Mouse (Mus musculus): ENCODE data around the gene Vwc2l. TPM values are rescaled to one million over a fixed set of nuclear protein-coding genes. Genes with fewer than 3 reads are reported as not detected.

Gene Vwc2l
- polyA plus RNA-seq, 1 experiment from 2014 or later = not detected

- 51% methylated on average over 3 of the region's 3 CpGs for WGBS
- no peak overlapping the region for H3K4me2 ChIP-seq (ENCODE audit: low read depth, low read length)
Observed at GRCm38 (mm10) chr1:70803401-70803800, 77.9 kb downstream of the Vwc2l start.

DNA sequence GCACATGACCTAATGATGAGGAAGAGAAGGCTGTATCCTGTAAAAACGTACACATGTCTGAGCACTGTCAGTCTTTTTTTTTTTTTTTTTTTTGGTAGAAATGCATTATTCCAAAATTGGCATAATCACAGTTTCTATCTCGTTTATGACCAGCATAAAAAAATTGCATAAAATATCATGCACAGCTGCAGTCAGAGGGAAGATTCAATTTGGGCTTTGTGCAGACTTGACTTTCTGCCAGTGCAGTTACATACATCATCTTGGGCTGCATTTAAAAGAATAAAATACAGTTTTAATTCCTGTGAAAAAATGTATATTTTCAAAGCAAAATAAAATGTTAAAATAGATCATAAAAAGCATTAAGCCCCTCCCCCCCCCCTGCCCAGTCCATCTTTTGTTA is 97.6 kb downstream of the Vwc2l start:
- Histone ChIP-seq H3K9me3 (replicated peaks; ENCODE audit: control insufficient read depth, low read length) (no peaks in the 10 kb centered on the region), H3K36me3 (ENCODE audit: control insufficient read depth, insufficient read depth) (no peaks in the 10 kb centered on the region), H3K27me3 (ENCODE audit: control insufficient read depth, insufficient read depth, low read length) (no peaks in the 10 kb centered on the region), H3K4me3 (ENCODE audit: low read length) (no peak overlapping the region), H3K27ac (ENCODE audit: low read length) (no peak overlapping the region), H3K9ac (ENCODE audit: low read length) (no peak overlapping the region), H3K4me2 (ENCODE audit: low read depth, low read length) (no peak overlapping the region), H3K4me1 (ENCODE audit: control insufficient read depth, insufficient read depth, low read length) (no peaks in the 10 kb centered on the region)
- no peak for ATAC-seq (replicated peaks; ENCODE audit: extremely low read depth, insufficient read depth, low FRiP score)
- 49% methylated on average over 2 of the region's 2 CpGs for WGBS

More at GRCm38 (mm10) chr1:70803401-70803800, 77.9 kb downstream of the Vwc2l start:
- no peak overlapping the region for H3K9ac ChIP-seq (ENCODE audit: low read length)
- no peak overlapping the region for H3K27ac ChIP-seq (ENCODE audit: low read length)
- ATAC-seq (replicated peaks; ENCODE audit: extremely low read depth, insufficient read depth, low FRiP score) = no peak
- peaks cover 7% of the 10 kb centered on the region for H3K4me1 ChIP-seq (ENCODE audit: control insufficient read depth, insufficient read depth, low read length)
- no peaks in the 10 kb centered on the region for H3K27me3 ChIP-seq (ENCODE audit: control insufficient read depth, insufficient read depth, low read length)
- no peak overlapping the region for H3K4me3 ChIP-seq (ENCODE audit: low read length)
- H3K9me3 ChIP-seq (replicated peaks; ENCODE audit: control insufficient read depth, low read length) = no peaks in the 10 kb centered on the region
- no peaks in the 10 kb centered on the region for H3K36me3 ChIP-seq (ENCODE audit: control insufficient read depth, insufficient read depth)

- H3K27me3 ChIP-seq (ENCODE audit: control insufficient read depth, insufficient read depth, low read length) = no peaks in the 10 kb centered on the region
- H3K9me3 ChIP-seq (replicated peaks; ENCODE audit: control insufficient read depth, low read length) = no peaks in the 10 kb centered on the region
- H3K4me3 ChIP-seq (ENCODE audit: low read length) = no peak overlapping the region
- no peak overlapping the region for H3K9ac ChIP-seq (ENCODE audit: low read length)
- H3K4me2 ChIP-seq (ENCODE audit: low read depth, low read length) = no peak overlapping the region
- H3K4me1 ChIP-seq (ENCODE audit: control insufficient read depth, insufficient read depth, low read length) = no peaks in the 10 kb centered on the region
- WGBS = 62% methylated on average over 3 of the region's 3 CpGs
- H3K27ac ChIP-seq (ENCODE audit: low read length) = no peak overlapping the region
- ATAC-seq (replicated peaks; ENCODE audit: extremely low read depth, insufficient read depth, low FRiP score) = no peak
- H3K36me3 ChIP-seq (ENCODE audit: control insufficient read depth, insufficient read depth) = no peaks in the 10 kb centered on the region
Observed at GRCm38 (mm10) chr1:70833262-70833661, 107.7 kb downstream of the Vwc2l start.

- H3K36me3 ChIP-seq (ENCODE audit: control insufficient read depth, insufficient read depth) = no peaks in the 10 kb centered on the region
- no peak for ATAC-seq (replicated peaks; ENCODE audit: extremely low read depth, insufficient read depth, low FRiP score)
- H3K4me1 ChIP-seq (ENCODE audit: control insufficient read depth, insufficient read depth, low read length) = no peaks in the 10 kb centered on the region
- no peaks in the 10 kb centered on the region for H3K27me3 ChIP-seq (ENCODE audit: control insufficient read depth, insufficient read depth, low read length)
- 64% methylated on average over 7 of the region's 7 CpGs for WGBS
- H3K27ac ChIP-seq (ENCODE audit: low read length) = no peak overlapping the region
- no peak overlapping the region for H3K4me2 ChIP-seq (ENCODE audit: low read depth, low read length)
- H3K9ac ChIP-seq (ENCODE audit: low read length) = no peak overlapping the region
- H3K4me3 ChIP-seq (ENCODE audit: low read length) = no peak overlapping the region
- no peaks in the 10 kb centered on the region for H3K9me3 ChIP-seq (replicated peaks; ENCODE audit: control insufficient read depth, low read length)
Observed at GRCm38 (mm10) chr1:70842222-70842621, 116.7 kb downstream of the Vwc2l start.

DNA sequence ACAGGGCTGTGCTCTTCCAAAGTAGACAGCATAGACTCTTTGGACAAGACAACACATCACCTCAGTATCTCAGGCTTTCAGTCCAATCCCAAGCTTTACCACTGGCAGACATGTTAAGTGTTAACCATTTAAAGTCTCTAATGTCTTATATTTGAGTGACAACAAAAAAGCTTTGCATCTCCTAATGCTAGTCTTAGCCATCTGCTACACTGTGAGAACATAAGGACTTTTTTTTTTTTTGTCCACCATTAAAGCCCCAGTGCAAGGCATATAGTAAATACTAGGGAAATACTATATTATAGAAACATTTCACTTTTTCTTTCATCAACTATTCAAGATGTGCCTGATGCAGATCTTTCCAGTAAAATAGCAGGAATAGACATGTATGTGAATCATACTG is 119.8 kb downstream of the Vwc2l start:
- no peak for ATAC-seq (replicated peaks; ENCODE audit: extremely low read depth, insufficient read depth, low FRiP score)
- Histone ChIP-seq H3K27me3 (ENCODE audit: control insufficient read depth, insufficient read depth, low read length) (no peaks in the 10 kb centered on the region), H3K4me1 (ENCODE audit: control insufficient read depth, insufficient read depth, low read length) (no peaks in the 10 kb centered on the region), H3K36me3 (ENCODE audit: control insufficient read depth, insufficient read depth) (no peaks in the 10 kb centered on the region), H3K4me2 (ENCODE audit: low read depth, low read length) (no peak overlapping the region), H3K9me3 (replicated peaks; ENCODE audit: control insufficient read depth, low read length) (no peaks in the 10 kb centered on the region), H3K4me3 (ENCODE audit: low read length) (no peak overlapping the region), H3K9ac (ENCODE audit: low read length) (no peak overlapping the region), H3K27ac (ENCODE audit: low read length) (no peak overlapping the region)

DNA sequence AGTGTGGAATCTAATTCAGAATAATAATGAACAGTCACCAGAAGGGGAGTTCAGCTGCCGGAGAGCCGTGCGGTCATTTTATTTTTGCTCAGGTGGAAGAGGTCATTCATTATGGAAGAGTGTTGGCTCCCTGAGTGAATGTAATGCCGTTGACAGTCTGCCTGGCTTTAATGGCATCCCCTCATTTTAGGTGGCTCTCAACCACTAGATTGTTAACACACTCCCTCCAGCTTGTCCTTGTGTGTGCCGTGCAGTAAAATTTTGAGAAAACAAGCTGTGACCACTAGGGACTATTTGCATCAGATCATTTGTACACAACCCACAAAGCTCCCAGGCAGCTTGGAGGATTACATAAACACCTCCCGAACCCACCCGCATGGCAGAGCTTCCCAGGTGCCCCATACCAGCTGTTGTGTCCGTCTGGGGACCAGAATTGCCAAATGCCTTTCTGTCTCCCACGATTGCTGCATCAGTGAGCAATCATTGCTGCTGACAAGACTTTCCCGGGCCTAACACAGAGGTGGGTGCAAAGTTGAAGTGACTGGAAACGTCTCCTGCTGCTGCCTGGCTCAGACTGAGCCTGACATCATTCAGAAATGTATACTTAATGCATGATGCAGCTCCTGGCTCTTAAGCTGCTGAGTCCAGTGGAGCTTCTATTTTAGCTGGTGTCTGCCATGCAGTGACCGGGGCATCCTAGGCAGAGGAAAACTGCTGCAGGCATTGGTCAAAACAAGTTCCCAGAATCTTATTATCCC is 126.3 kb downstream of the Vwc2l start:
- H3K27me3 ChIP-seq (ENCODE audit: control insufficient read depth, insufficient read depth, low read length) = no peaks in the 10 kb centered on the region
- no peak overlapping the region for H3K9ac ChIP-seq (ENCODE audit: low read length)
- no peak overlapping the region for H3K4me3 ChIP-seq (ENCODE audit: low read length)
- no peak overlapping the region for H3K27ac ChIP-seq (ENCODE audit: low read length)
- WGBS = 67% methylated on average over 12 of the region's 12 CpGs
- peaks cover 8% of the 10 kb centered on the region; the same call in 1 of the 2 replicates for H3K4me1 ChIP-seq (ENCODE audit: control insufficient read depth, insufficient read depth, low read length)
- no peaks in the 10 kb centered on the region for H3K9me3 ChIP-seq (replicated peaks; ENCODE audit: control insufficient read depth, low read length)
- no peaks in the 10 kb centered on the region for H3K36me3 ChIP-seq (ENCODE audit: control insufficient read depth, insufficient read depth)
- no peak for ATAC-seq (replicated peaks; ENCODE audit: extremely low read depth, insufficient read depth, low FRiP score)
- no peak overlapping the region for H3K4me2 ChIP-seq (ENCODE audit: low read depth, low read length)

DNA sequence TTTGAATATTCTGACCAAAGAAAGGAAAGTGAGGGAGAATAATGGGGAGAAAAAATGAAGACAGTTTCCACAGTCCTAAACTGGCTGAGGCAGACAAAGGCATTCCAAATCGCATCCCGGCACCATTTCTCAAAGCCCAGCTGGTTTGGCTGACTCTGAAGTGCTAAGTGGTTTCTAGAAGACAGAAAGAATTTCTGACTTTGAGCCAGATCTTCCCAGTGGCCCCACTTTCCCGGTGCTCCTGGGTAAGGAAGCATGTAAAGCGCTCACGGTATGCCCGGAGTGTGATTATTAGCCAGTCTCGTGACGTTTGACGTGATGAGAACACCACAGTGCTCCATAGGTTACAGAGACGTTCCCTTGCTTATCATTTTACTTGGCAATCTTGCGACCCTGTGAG is 127.9 kb downstream of the Vwc2l start:
- Histone ChIP-seq H3K4me3 (ENCODE audit: low read length) (no peak overlapping the region), H3K9me3 (replicated peaks; ENCODE audit: control insufficient read depth, low read length) (no peaks in the 10 kb centered on the region), H3K9ac (ENCODE audit: low read length) (no peak overlapping the region), H3K36me3 (ENCODE audit: control insufficient read depth, insufficient read depth) (no peaks in the 10 kb centered on the region), H3K4me1 (ENCODE audit: control insufficient read depth, insufficient read depth, low read length) (peaks cover 8% of the 10 kb centered on the region; the same call in 1 of the 2 replicates), H3K4me2 (ENCODE audit: low read depth, low read length) (peak overlapping the region; percentile 33; the same call in 1 of the 2 replicates), H3K27me3 (ENCODE audit: control insufficient read depth, insufficient read depth, low read length) (no peaks in the 10 kb centered on the region), H3K27ac (ENCODE audit: low read length) (peak overlapping the region; percentile 85)
- ATAC-seq (replicated peaks; ENCODE audit: extremely low read depth, insufficient read depth, low FRiP score) = peak; percentile 83
- WGBS = 38% methylated on average over 11 of the region's 11 CpGs

GRCm38 (mm10) chr1:70855912-70856311 is 130.4 kb downstream of the Vwc2l start:
- H3K27me3 ChIP-seq (ENCODE audit: control insufficient read depth, insufficient read depth, low read length) = no peaks in the 10 kb centered on the region
- H3K9me3 ChIP-seq (replicated peaks; ENCODE audit: control insufficient read depth, low read length) = no peaks in the 10 kb centered on the region
- ATAC-seq (replicated peaks; ENCODE audit: extremely low read depth, insufficient read depth, low FRiP score) = no peak
- H3K9ac ChIP-seq (ENCODE audit: low read length) = no peak overlapping the region
- 64% methylated on average over 5 of the region's 5 CpGs for WGBS
- H3K27ac ChIP-seq (ENCODE audit: low read length) = no peak overlapping the region
- peaks cover 8% of the 10 kb centered on the region; the same call in 1 of the 2 replicates for H3K4me1 ChIP-seq (ENCODE audit: control insufficient read depth, insufficient read depth, low read length)
- H3K36me3 ChIP-seq (ENCODE audit: control insufficient read depth, insufficient read depth) = no peaks in the 10 kb centered on the region
- H3K4me3 ChIP-seq (ENCODE audit: low read length) = no peak overlapping the region
- H3K4me2 ChIP-seq (ENCODE audit: low read depth, low read length) = no peak overlapping the region

DNA sequence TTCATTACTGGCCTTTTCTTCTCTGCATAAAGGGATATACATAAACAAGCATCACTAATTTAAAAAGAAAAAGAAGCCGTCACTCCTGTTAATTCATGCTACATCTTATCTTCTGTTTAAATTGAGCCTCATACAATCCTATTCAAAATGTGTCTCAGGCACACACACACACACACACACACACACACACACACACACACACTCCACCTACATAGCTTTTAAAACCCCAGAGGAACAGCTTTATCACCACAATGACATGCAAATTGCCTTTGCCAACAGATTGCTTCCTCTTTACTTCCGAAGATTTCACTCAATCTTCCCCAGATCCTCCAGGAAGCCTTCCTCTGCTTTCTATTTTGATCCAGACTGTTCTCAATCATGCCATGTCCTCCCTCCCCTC is 136.2 kb downstream of the Vwc2l start:
- WGBS = 44% methylated on average over 2 of the region's 2 CpGs
- no peak overlapping the region for H3K4me2 ChIP-seq (ENCODE audit: low read depth, low read length)
- H3K27ac ChIP-seq (ENCODE audit: low read length) = no peak overlapping the region
- no peak overlapping the region for H3K4me3 ChIP-seq (ENCODE audit: low read length)
- H3K27me3 ChIP-seq (ENCODE audit: control insufficient read depth, insufficient read depth, low read length) = no peaks in the 10 kb centered on the region
- peaks cover 3% of the 10 kb centered on the region; the same call in 1 of the 2 replicates for H3K4me1 ChIP-seq (ENCODE audit: control insufficient read depth, insufficient read depth, low read length)
- H3K9me3 ChIP-seq (replicated peaks; ENCODE audit: control insufficient read depth, low read length) = no peaks in the 10 kb centered on the region
- ATAC-seq (replicated peaks; ENCODE audit: extremely low read depth, insufficient read depth, low FRiP score) = no peak
- H3K36me3 ChIP-seq (ENCODE audit: control insufficient read depth, insufficient read depth) = no peaks in the 10 kb centered on the region
- H3K9ac ChIP-seq (ENCODE audit: low read length) = no peak overlapping the region

All from heart, embryonic 16.5 days (tissue).